Mouse (Mus musculus): ENCODE measurements around the gene Uhrf1.

The Uhrf1 gene

GRCm38 (mm10) chr17:56302363-56302996 lies 641 bp upstream of the Uhrf1 start:
- no peak for DNase-seq

GRCm38 (mm10) chr17:56303847-56304586 lies 896 bp downstream of the Uhrf1 start:
- DNase-seq, result peak; percentile 98

- no peak for DNase-seq
Observed at GRCm38 (mm10) chr17:56304718-56305117, 1.6 kb downstream of the Uhrf1 start.

- DNase-seq, result no peak
Observed at GRCm38 (mm10) chr17:56305156-56305555, 2.0 kb downstream of the Uhrf1 start.

GRCm38 (mm10) chr17:56305826-56306225 lies 2.7 kb downstream of the Uhrf1 start:
- peak; percentile 50 for DNase-seq

- no peak for DNase-seq
Observed at GRCm38 (mm10) chr17:56308088-56308487, 5.0 kb downstream of the Uhrf1 start.

GRCm38 (mm10) chr17:56309191-56309945 lies 6.2 kb downstream of the Uhrf1 start:
- DNase-seq, result no peak

- DNase-seq, result no peak
Observed at GRCm38 (mm10) chr17:56324419-56324818, 21.3 kb downstream of the Uhrf1 start.

- DNase-seq, result peak; percentile 99
Observed at GRCm38 (mm10) chr17:56325450-56326152, 22.5 kb downstream of the Uhrf1 start, which contains the start of gene Kdm4b. Gene Kdm4b (plus strand): TSS chr17:56326062.

- no peak for DNase-seq
Observed at GRCm38 (mm10) chr17:56326153-56327147, 23.3 kb downstream of the Uhrf1 start.

GRCm38 (mm10) chr17:56329267-56329666 lies 26.1 kb downstream of the Uhrf1 start:
- no peak for DNase-seq

- peak; percentile 41 for DNase-seq
Observed at GRCm38 (mm10) chr17:56330345-56330744, 27.2 kb downstream of the Uhrf1 start.

GRCm38 (mm10) chr17:56331256-56331655 lies 28.1 kb downstream of the Uhrf1 start:
- DNase-seq, result no peak

- peak; percentile 29 for DNase-seq
Observed at GRCm38 (mm10) chr17:56332987-56333386, 29.9 kb downstream of the Uhrf1 start.

- DNase-seq, result peak; percentile 64
Observed at GRCm38 (mm10) chr17:56337190-56337589, 34.1 kb downstream of the Uhrf1 start.

- no peak for DNase-seq
Observed at GRCm38 (mm10) chr17:56337791-56338190, 34.7 kb downstream of the Uhrf1 start.

- peak; percentile 75 for DNase-seq
Observed at GRCm38 (mm10) chr17:56338909-56339308, 35.8 kb downstream of the Uhrf1 start.

- DNase-seq, result no peak
Observed at GRCm38 (mm10) chr17:56340717-56341116, 37.6 kb downstream of the Uhrf1 start.

GRCm38 (mm10) chr17:56343466-56343865 lies 40.3 kb downstream of the Uhrf1 start:
- no peak for DNase-seq

- no peak for DNase-seq
Observed at GRCm38 (mm10) chr17:56345364-56345763, 42.2 kb downstream of the Uhrf1 start.

GRCm38 (mm10) chr17:56348128-56348527 lies 45.0 kb downstream of the Uhrf1 start:
- DNase-seq, result no peak

GRCm38 (mm10) chr17:56348586-56348985 lies 45.5 kb downstream of the Uhrf1 start:
- no peak for DNase-seq
